Mouse (Mus musculus): ENCODE data around the gene Map3k13. TPM values are rescaled to one million over a fixed set of nuclear protein-coding genes. Genes with fewer than 3 reads are reported as not detected.

The Map3k13 gene
- 9.3 TPM for polyA plus RNA-seq (2015; fragmentation: Illumina TruSeq; extraction: RNeasy Lipid Tissue Mini Kit (QIAGEN cat#74804); ENCODE audit: low read depth, low replicate concordance)

GRCm38 (mm10) chr16:21793875-21794696 lies at the start of gene Map3k13:
Gene Map3k13 (plus strand): TSS chr16:21794346.

DNA sequence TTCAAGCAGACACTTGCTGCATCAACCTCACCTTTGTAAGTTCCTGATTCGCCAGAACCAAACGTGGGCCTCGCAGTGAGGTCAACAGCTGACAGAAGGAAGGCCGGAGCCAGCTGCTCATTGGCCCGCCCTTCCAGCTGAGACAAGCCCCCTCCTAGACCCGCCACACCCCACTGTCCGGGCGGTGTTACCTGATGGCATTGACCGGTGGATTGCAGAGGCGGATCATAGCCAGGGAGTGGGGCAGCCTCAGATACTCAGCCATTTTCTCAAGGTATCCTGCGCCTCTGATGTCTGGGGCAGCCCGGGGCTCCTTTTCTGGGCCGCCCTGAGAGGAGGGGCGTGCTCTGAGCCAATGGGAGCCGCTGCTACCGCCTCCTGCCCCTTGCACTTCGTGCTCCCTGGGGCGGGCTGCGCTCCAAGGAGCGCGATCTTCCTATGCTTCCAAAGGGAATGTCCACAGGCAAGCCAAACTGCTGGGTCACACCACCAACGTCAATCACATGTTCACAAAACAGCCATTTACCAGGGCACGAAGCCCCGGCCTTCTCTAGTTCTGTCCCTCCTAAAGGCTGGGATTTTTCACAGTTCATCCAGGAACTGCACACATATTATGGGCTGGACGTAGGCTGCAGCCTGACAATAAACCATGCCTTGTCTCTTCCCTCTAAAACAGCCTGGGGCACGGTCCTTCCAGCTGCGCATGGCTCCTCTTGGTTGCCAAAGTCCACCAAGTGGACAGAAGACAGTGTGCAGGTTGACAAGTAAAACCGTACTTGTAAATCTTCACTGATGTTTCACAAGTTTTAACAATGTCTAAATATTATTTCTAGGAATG lies 6.4 kb upstream of the Map3k13 start, which contains the start of gene Ehhadh:
Gene Ehhadh (minus strand): TSS at position 292 of the 838 bp plus-strand sequence.

GRCm38 (mm10) chr16:21946761-21947715 lies 152.9 kb downstream of the Map3k13 start, which contains the start of gene Tmem41a:
Gene Tmem41a (minus strand): TSS chr16:21947552.

Other genes starting within 250 kb of the Map3k13 start
- 32.7 TPM for gene 2510009E07Rik, start 99.7 kb upstream of the Map3k13 start, polyA plus RNA-seq (2015; fragmentation: Illumina TruSeq; extraction: RNeasy Lipid Tissue Mini Kit (QIAGEN cat#74804); ENCODE audit: low read depth, low replicate concordance)
- gene Ehhadh, start 6.5 kb upstream of the Map3k13 start, polyA plus RNA-seq (2015; fragmentation: Illumina TruSeq; extraction: RNeasy Lipid Tissue Mini Kit (QIAGEN cat#74804); ENCODE audit: low read depth, low replicate concordance): 3.2 TPM
- 21.8 TPM for gene Tmem41a, start 153.2 kb downstream of the Map3k13 start, polyA plus RNA-seq (2015; fragmentation: Illumina TruSeq; extraction: RNeasy Lipid Tissue Mini Kit (QIAGEN cat#74804); ENCODE audit: low read depth, low replicate concordance)
- 0.57 TPM for gene Liph, start 201.3 kb downstream of the Map3k13 start, polyA plus RNA-seq (2015; fragmentation: Illumina TruSeq; extraction: RNeasy Lipid Tissue Mini Kit (QIAGEN cat#74804); ENCODE audit: low read depth, low replicate concordance)
- 76.2 TPM for gene Senp2, start 215.1 kb downstream of the Map3k13 start, polyA plus RNA-seq (2015; fragmentation: Illumina TruSeq; extraction: RNeasy Lipid Tissue Mini Kit (QIAGEN cat#74804); ENCODE audit: low read depth, low replicate concordance)

Data from brain, adult 10 weeks (tissue).